Mouse (Mus musculus) kidney, adult 2 months (tissue): Measurements from ENCODE around the gene Nipal3.

Source experiments
- CTCF ChIP-seq: fragments of 200-500 bp; conservative IDR thresholded peaks from 2 replicates; pipeline ENCODE4 v1.5.1; 2011; ENCODE audit warnings: low read depth, mild to moderate bottlenecking, control low read depth, low read length, moderate library complexity, mixed read lengths; ENCODE audit not compliant: insufficient read depth, insufficient read length
- POLR2A ChIP-seq: fragments of 200-500 bp; IDR thresholded peaks from one replicate; pipeline ENCODE4 v1.6.1; 2011; ENCODE audit warnings: low read depth, low read length, control low read depth

DNA sequence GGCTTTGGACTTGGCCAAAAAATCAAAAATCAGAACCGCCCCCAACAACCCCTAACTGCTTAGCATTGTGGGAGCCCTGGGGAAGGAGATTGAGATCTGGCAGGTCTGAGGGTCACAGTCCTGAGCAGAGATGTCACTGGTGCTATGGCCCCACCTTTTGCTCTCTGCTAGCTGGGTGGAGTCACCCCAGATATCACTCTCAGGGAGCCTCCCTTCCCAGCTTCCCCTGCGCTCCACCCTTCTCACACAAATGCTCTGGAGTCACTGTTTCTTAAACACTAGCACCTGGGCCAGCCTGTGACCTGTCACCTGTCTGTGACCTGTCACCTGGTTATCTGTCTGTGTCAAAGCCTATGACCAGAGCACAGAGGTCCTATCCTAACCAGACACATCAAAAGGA is 89.9 kb downstream of the Nipal3 start:
- TF ChIP-seq POLR2A = no peak
- TF ChIP-seq CTCF = no peak
